Mouse (Mus musculus) bone marrow, adult 2 months (tissue): ENCODE results near the gene Cwc22. TPM values are rescaled to one million over a fixed set of nuclear protein-coding genes. Genes with fewer than 3 reads are reported as not detected.

Experiments
- H3K27ac ChIP-seq: fragments of 200-500 bp; 2 replicates; pipeline ENCODE4 v1.5.1; 2012; ENCODE audit warnings: low read depth, mild to moderate bottlenecking, control low read depth, inconsistent platforms, low read length; ENCODE audit not compliant: control insufficient read depth, poor library complexity, insufficient read depth
- H3K4me1 ChIP-seq: fragments of 200-500 bp; 2 replicates; pipeline ENCODE4 v1.6.1; 2011; ENCODE audit warnings: low read length; ENCODE audit not compliant: control insufficient read depth, insufficient read depth
- H3K4me3 ChIP-seq: fragments of 200-500 bp; replicated peaks from 2 replicates; pipeline ENCODE3; 2011; ENCODE audit warnings: mild to moderate bottlenecking, low read depth, low read length, control low read depth; ENCODE audit not compliant: control insufficient read depth
- CTCF ChIP-seq: fragments of 200-500 bp; IDR thresholded peaks from 2 replicates; pipeline ENCODE4 v1.5.1; 2011; ENCODE audit warnings: low read length, control low read depth; ENCODE audit not compliant: control insufficient read depth, insufficient read depth
- POLR2A ChIP-seq: fragments of 200-500 bp; IDR thresholded peaks from 2 replicates; pipeline ENCODE4 v1.6.1; 2011; ENCODE audit warnings: low read depth, mild to moderate bottlenecking, control low read depth, low read length, borderline replicate concordance; ENCODE audit not compliant: control insufficient read depth
- WGBS: fragments of 180-500 bp; shearing (Covaris S2); methylation state at CpG from one replicate; pipeline ENCODE4 v1.1.7; 2018; 5-methylcytosine and 5-hydroxymethylcytosine counted together
- polyA plus RNA-seq: library from polyadenylated mRNA; stranded (reverse); fragments of >200 nt; gene quantifications from 2 replicates; pipeline ENCODE4 v1.2.4, GENCODE M21; 2011; ENCODE audit warnings: low replicate concordance; ENCODE audit not compliant: missing spikeins, insufficient read depth, insufficient read length

The Cwc22 gene
- polyA plus RNA-seq, 1 experiment, result 14.5 TPM

DNA sequence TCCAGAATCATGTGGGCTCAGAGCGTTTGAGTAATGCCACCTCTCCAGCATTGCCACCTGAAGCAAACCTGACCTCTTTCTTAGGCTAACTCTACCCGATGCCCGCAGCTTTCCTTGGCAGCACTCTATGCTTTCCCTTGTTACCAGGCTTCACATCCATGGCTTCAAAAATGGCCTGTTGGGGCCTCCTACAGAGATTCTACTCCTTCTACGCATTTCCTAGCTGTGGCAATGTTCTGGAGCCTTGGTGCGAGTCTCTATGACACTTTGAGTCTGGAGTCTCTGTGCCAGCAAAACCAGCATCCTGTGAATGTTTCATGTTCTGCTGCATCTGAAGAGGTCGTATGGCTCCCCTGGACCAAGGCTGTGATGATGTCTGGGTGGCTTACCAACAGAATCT is 69.8 kb downstream of the Cwc22 start:
- whole genome bisulfite sequencing, result 79% methylated on average over 6 of the region's 6 CpGs
- no peak for TF ChIP-seq POLR2A
- TF ChIP-seq CTCF, result no peak
- Histone ChIP-seq H3K27ac (no peak overlapping the region), H3K4me3 (no peak overlapping the region), H3K4me1 (no peaks in the 10 kb centered on the region)

DNA sequence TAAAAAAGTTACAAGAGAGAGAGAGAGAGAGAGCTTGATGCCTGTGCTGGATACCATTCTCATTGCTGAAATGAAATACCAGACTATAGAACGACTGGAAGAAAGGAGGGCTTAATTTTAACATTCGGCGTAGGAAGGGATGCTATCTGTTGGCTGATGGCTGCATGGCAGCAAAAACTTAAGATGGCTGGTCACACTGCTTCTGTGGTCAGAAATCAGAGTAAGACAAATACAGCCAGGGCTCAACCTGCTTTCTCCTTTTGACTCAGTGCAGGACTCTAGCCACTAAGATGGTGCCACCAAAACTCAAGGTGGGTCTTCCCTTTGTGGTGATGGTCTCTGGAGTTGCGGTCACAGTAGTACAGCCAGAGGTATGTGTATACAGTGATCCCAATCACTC is 70.7 kb downstream of the Cwc22 start:
- TF ChIP-seq CTCF (no peak), POLR2A (no peak)
- Histone ChIP-seq H3K27ac (no peak overlapping the region), H3K4me3 (no peak overlapping the region), H3K4me1 (no peaks in the 10 kb centered on the region)
- 83% methylated on average over 4 of the region's 4 CpGs for WGBS

DNA sequence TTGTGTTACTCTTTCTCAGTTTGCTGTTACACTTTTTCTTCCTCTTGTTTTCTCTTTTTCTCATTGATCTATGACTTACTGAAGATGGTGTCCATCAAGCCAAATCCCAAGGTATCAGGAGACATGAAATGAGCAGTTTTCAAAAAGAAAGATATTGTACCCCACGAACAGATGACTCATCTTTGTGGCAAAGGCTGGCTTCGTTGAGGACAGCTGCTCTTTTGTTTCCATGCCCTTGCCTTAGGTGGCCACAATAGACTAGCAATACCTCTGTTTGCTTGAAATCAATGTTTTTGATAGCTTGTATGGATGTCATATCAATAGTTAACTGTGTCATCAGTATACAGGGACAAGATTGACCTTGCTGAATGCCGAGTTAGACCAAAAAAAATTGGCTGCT is 71.5 kb downstream of the Cwc22 start:
- no peaks in the 10 kb centered on the region for H3K4me1 ChIP-seq
- WGBS, result 70% methylated on average over 3 of the region's 3 CpGs
- no peak for TF ChIP-seq CTCF
- TF ChIP-seq POLR2A, result no peak
- no peak overlapping the region for H3K4me3 ChIP-seq
- H3K27ac ChIP-seq, result no peak overlapping the region

DNA sequence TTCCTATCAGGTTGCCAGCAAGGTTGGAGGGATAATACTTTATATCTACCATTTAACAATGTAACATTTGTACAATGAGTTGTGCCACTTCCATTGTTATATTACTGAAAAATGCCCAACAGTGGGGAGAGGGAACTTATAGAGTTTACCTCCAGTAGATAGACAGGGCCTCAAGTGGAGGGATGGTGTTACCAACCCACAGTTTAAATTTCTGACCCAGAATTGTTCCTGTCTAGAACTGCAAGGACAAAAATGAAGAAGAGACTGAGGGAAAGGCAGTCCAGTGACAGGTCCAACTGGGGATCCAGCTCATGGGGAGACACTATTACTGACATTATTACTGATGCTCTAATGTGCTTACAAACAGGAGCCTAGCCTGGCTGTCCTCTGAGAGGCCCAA is 72.4 kb downstream of the Cwc22 start:
- no peak overlapping the region for H3K4me3 ChIP-seq
- TF ChIP-seq POLR2A (no peak), CTCF (no peak)

DNA sequence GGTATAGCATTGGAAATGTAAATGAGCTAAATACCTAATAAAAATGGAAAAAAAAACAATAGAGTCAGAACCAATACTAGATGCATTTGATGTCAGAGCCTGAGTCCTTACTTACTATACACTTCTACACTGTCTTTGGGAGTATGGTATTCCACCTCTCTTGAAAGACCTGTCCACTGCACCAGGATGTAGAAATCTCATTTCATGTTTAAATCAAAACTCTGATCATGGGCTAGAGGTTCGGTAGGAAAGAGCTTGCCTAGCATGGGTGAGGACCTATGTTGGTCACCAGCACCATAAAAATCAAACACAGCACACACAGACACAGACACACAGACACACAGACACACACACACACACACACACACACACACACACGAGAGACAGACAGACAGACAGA is 73.5 kb downstream of the Cwc22 start:
- Histone ChIP-seq H3K4me3 (no peak overlapping the region), H3K4me1 (no peaks in the 10 kb centered on the region), H3K27ac (no peak overlapping the region)
- no peak for TF ChIP-seq CTCF
- no peak for TF ChIP-seq POLR2A
- WGBS, result 60% methylated on average over 2 of the region's 2 CpGs

More for the DNA sequence above, 72.4 kb downstream of the Cwc22 start:
- no peaks in the 10 kb centered on the region for H3K4me1 ChIP-seq
- no peak overlapping the region for H3K27ac ChIP-seq

DNA sequence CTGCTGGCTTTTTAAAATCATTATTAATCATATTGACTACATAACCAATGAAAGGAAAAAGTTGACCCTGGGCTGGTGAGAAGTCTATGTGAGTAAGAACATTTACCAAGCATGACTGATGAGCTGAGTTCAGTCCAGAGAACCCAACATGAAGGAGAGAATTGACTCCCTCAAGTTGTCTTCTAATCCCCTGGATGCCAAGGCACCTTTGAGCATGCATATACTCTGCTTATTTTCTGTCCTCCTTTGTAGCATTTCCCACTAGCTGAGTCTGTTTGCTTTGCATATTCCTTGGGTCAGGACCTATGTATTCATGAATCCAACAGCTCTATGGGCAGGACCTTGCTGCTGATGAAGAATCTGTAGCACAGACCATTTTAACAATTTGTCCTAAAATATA is 75.0 kb downstream of the Cwc22 start:
- H3K4me1 ChIP-seq, result no peaks in the 10 kb centered on the region
- no peak overlapping the region for H3K27ac ChIP-seq
- H3K4me3 ChIP-seq, result no peak overlapping the region
- TF ChIP-seq CTCF (no peak), POLR2A (no peak)

DNA sequence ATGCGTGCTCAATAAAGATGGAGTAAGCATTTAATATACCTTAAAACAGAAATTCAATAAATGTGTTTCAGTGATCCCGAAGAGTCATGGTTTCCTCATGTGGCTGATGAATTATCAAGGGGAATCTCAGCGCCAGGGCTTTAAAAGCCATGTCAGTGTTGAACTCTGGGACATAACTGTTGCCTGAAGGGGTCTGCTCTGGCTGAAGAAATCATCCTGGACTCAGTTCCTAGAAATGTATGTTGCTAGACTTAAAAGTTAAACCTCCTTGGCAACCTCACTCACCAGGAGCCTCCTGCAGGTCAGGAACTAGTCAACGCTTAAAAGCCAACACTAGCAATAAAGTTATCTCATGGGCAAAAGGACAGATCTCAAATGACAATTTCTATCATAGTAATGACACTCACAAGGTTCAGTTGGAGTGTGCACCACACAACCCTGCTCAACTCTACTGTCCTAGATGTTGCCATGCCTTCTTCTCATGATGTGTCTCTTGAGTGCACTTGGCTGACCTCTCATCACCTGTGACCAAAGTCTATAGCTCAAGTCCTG is 76.4 kb downstream of the Cwc22 start:
- Histone ChIP-seq H3K4me3 (no peak overlapping the region), H3K27ac (no peak overlapping the region), H3K4me1 (no peaks in the 10 kb centered on the region)
- 82% methylated on average over 4 of the region's 4 CpGs for WGBS
- TF ChIP-seq CTCF, result no peak
- TF ChIP-seq POLR2A, result no peak

DNA sequence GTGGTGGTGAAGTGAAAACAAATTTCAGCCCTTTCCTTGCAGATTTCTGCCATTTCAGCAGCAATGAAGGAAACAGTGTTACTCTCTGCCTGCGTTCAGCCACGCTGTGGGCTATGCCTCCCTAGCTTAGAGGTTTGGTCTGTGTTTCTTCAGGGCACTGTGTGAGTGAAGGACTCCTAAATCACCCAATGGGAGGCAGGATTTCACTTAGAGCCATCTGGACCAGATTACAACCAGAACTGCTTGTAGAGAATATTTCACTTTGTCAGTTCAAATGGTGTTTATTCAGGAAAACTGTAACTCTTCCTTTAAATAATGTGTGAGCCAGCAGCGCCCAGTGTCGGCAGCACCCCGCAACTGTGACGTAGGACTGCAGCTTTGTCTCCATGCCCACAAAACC is 82.2 kb downstream of the Cwc22 start:
- TF ChIP-seq POLR2A (no peak), CTCF (no peak)
- Histone ChIP-seq H3K27ac (no peak overlapping the region), H3K4me3 (no peak overlapping the region), H3K4me1 (no peaks in the 10 kb centered on the region)
- WGBS, result 76% methylated on average over 6 of the region's 6 CpGs

DNA sequence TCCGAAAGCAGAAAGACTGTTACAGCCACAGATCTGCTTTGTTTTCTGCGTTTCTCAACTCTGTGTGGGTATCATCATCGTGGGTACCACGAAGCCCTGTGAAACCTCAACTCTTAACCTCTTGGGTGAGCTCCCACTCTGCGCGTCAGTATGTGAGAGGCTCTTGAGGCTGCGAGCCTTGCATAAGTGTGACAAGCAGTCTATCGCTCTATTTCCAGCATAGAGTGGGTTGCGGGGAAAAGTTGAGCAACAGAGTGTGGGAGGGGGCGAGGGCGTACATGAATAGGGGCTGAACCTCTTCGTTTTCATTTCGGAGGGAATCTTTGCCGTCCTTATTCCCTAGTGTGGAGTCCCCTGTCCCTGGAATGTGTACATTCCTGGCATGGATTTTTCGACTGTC is 82.7 kb downstream of the Cwc22 start:
- TF ChIP-seq POLR2A (no peak), CTCF (no peak)

More for the DNA sequence above, 82.7 kb downstream of the Cwc22 start:
- 83% methylated on average over 15 of the region's 15 CpGs for WGBS
- H3K4me3 ChIP-seq, result no peak overlapping the region
- no peaks in the 10 kb centered on the region for H3K4me1 ChIP-seq
- H3K27ac ChIP-seq, result no peak overlapping the region
